Mouse (Mus musculus) intestine, embryonic 15.5 days (tissue): ENCODE measurements around the gene Parp16. TPM values are rescaled to one million over a fixed set of nuclear protein-coding genes. Genes with fewer than 3 reads are reported as not detected.

Source experiments
- polyA plus RNA-seq: library from polyadenylated mRNA; unstranded; fragments of >200 nt; fragmentation: Nextera tagmentation; extraction: Ambion mirVana; gene quantifications from 2 replicates; pipeline ENCODE4 v1.2.1, GENCODE M21; 2015

Parp16 gene
- polyA plus RNA-seq, 1 experiment from 2014 or later, result 9.4 TPM

Other genes starting within 250 kb of the Parp16 start
- 0.06 TPM in 1 of 2 replicates, not detected in the other for gene Slc24a1, start 243.7 kb upstream of the Parp16 start, polyA plus RNA-seq
- gene Ints14, start 234.4 kb upstream of the Parp16 start, polyA plus RNA-seq, result 48.4 and 53.2 TPM in 2 replicates
- gene Hacd3, start 173.7 kb upstream of the Parp16 start, polyA plus RNA-seq, result 85.5 and 90.2 TPM in 2 replicates
- 33.1 TPM in 2 replicates for gene Dpp8, start 162.9 kb upstream of the Parp16 start, polyA plus RNA-seq
- 21.1 and 22.7 TPM in 2 replicates for gene Igdcc4, start 93.9 kb upstream of the Parp16 start, polyA plus RNA-seq
- 0.99 and 1.4 TPM in 2 replicates for gene Igdcc3, start 54.2 kb upstream of the Parp16 start, polyA plus RNA-seq
- gene Cilp, start 69.8 kb downstream of the Parp16 start, polyA plus RNA-seq, result 1.5 and 1.8 TPM in 2 replicates
- gene Clpx, start 98.9 kb downstream of the Parp16 start, polyA plus RNA-seq, result 45.8 and 48.5 TPM in 2 replicates
- 8.7 TPM in 2 replicates for gene Pdcd7, start 150.8 kb downstream of the Parp16 start, polyA plus RNA-seq
- 0.21 and 0.40 TPM in 2 replicates for gene Ubap1l, start 165.7 kb downstream of the Parp16 start, polyA plus RNA-seq
- gene Kbtbd13, start 196.3 kb downstream of the Parp16 start, polyA plus RNA-seq, result 2.5 and 2.6 TPM in 2 replicates
- 4.2 and 4.7 TPM in 2 replicates for gene Rasl12, start 203.2 kb downstream of the Parp16 start, polyA plus RNA-seq
- 7.4 and 8.7 TPM in 2 replicates for gene Slc51b, start 227.6 kb downstream of the Parp16 start, polyA plus RNA-seq
- 18.6 and 22.1 TPM in 2 replicates for gene Mtfmt, start 240.4 kb downstream of the Parp16 start, polyA plus RNA-seq